Mouse (Mus musculus): ENCODE data around the gene Tmem132a.

DNA sequence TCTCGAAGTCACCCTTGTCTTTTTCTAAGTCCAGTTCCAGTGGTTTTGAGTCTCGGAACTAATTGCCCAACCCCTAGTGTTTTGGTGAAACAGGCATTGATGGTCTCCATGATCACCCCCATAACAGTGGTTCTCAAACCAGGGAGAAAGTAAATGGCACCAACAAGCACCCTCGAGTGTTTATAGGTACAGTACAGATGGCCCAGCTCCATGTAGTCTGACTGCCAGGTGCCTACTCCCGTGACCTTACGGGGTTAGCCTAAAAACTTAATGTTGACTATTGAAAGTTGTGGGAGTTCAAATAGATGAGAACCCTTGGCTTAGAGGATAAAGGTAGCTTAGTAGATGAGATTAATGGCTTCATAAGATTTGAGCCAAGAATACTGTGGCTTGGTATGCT, 31.3 kb upstream of the Tmem132a start:
- TF ChIP-seq POLR2A (IDR thresholded peaks at IDR 0.05; ENCODE audit: control insufficient read depth, extremely low read depth, insufficient read depth, low read length, poor library complexity) (no peak), CTCF (IDR thresholded peaks at IDR 0.05; ENCODE audit: borderline replicate concordance, control insufficient read depth, extremely low read depth, insufficient read depth, low read length, poor library complexity) (no peak)
